Mouse (Mus musculus) liver, postnatal 0 days (tissue): ENCODE results near the gene Osbpl7.

Experiments
- CTCF ChIP-seq: sonication (generic); IDR thresholded peaks from 2 replicates; pipeline ENCODE4 v1.5.1; 2016; ENCODE audit warnings: antibody characterized with exemption, low read depth
- EP300 ChIP-seq: IDR thresholded peaks from 2 replicates; pipeline ENCODE4 v1.6.1; 2016; ENCODE audit warnings: antibody characterized with exemption, low read depth, mild to moderate bottlenecking

GRCm38 (mm10) chr11:97019345-97019708 is 31.1 kb upstream of the Osbpl7 start:
- TF ChIP-seq EP300 (no peak), CTCF (no peak)
